Comparison of ENCODE assay signal across 24 mouse cellular contexts in genomic region chr13:9611229-9611628, GRCm38 (mm10).
"Had no signal": no experiment of that assay in that cellular context is flagged by ENCODE, and none has a peak within 500 bp of the region (broad histone marks: within the 10 kb centered on the region; RNA-seq: fewer than 3 reads in every experiment).

No protein-coding gene starts in this region.

- H3K9ac ChIP-seq: kidney, embryonic 15.5 days; limb, embryonic 12.5 days; limb, embryonic 15.5 days; liver, embryonic 14.5 days; liver, postnatal 0 days; lung, embryonic 14.5 days; midbrain, embryonic 12.5 days; midbrain, embryonic 15.5 days; neural tube, embryonic 12.5 days; neural tube, embryonic 15.5 days had no signal

- H3K27me3 ChIP-seq: kidney, embryonic 15.5 days; limb, embryonic 12.5 days; limb, embryonic 15.5 days; midbrain, embryonic 12.5 days; midbrain, embryonic 15.5 days; neural tube, embryonic 12.5 days; neural tube, embryonic 15.5 days had no signal

- H3K4me2 ChIP-seq: kidney, embryonic 15.5 days; limb, embryonic 12.5 days; limb, embryonic 15.5 days; liver, embryonic 11.5 days; lung, embryonic 14.5 days; midbrain, embryonic 12.5 days; midbrain, embryonic 15.5 days; neural tube, embryonic 12.5 days; neural tube, embryonic 15.5 days had no signal

- ATAC-seq: liver, postnatal 0 days; lung, postnatal 0 days; midbrain, embryonic 15.5 days had no signal

- H3K27ac ChIP-seq: kidney, embryonic 15.5 days; limb, embryonic 12.5 days; limb, embryonic 15.5 days; liver, embryonic 14.5 days; macrophage; midbrain, embryonic 12.5 days; midbrain, embryonic 15.5 days; neural tube, embryonic 12.5 days; neural tube, embryonic 15.5 days; stomach, postnatal 0 days had no signal

- DNase-seq: kidney, adult 8-10 months; kidney, postnatal 10 days; kidney, postnatal 36 days; left cerebral cortex, postnatal 4 days; liver, postnatal 0 days; lung, embryonic 14.5 days; right cerebral cortex, adult 18-20 months; right cerebral cortex, postnatal 14 days; right cerebral cortex, postnatal 4 days; thymus, adult 2 months; thymus, postnatal 14 days; thymus, postnatal 4 days had no signal

- H3K4me1 ChIP-seq: kidney, embryonic 15.5 days; limb, embryonic 12.5 days; limb, embryonic 15.5 days; midbrain, embryonic 12.5 days; neural tube, embryonic 12.5 days; neural tube, embryonic 15.5 days had no signal

- H3K4me3 ChIP-seq: kidney, embryonic 15.5 days; limb, embryonic 12.5 days; limb, embryonic 15.5 days; midbrain, embryonic 12.5 days; midbrain, embryonic 15.5 days; neural tube, embryonic 12.5 days; neural tube, embryonic 15.5 days had no signal

- H3K9me3 ChIP-seq: kidney, embryonic 15.5 days; limb, embryonic 12.5 days; limb, embryonic 15.5 days; midbrain, embryonic 12.5 days; midbrain, embryonic 15.5 days; neural tube, embryonic 12.5 days; neural tube, embryonic 15.5 days had no signal
